Mouse (Mus musculus): ENCODE results near the gene Pex10. TPM values are rescaled to one million over a fixed set of nuclear protein-coding genes. Genes with fewer than 3 reads are reported as not detected.
"Not testable (repeated sequence)": the region's sequence is repeated elsewhere in the genome, so short reads cannot be mapped to it uniquely, and the experiment has no call there.

Pex10 gene
- polyA plus RNA-seq, 1 experiment from 2014 or later: 24.0 TPM

DNA sequence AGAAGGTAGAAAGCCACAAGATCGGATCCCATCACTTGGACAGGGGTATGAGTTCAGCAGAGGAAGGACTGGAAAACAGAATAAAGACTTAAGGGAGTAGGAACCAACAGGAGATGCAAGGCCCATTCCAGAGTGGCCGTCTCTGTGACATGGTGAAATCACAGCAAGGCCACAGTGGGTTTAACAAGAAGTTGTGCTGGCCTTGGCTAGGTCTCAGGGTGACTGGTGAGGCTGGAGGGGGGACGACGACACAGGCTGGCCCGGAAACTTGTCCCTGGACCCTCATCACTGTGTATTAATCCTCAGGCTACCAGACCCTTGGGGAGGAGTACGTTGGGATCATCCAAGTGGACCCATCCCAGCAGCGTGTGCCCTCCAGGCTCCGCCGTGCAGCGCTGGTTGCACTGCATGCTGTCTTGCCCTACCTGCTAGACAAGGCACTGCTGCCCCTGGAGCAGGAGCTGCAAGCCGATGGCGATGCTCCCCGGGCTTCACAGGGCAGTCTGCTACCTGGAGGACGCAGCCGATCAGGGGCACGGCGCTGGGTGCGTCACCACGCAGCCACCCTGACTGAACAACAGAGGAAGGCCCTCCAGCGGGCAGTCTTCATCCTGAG, 1.6 kb downstream of the Pex10 start:
- peak overlapping the region; percentile 74 for H3K4me2 ChIP-seq
- H3K9me3 ChIP-seq (replicated peaks): no peaks in the 10 kb centered on the region
- H3K27ac ChIP-seq: peak overlapping the region; percentile 75; the same call in 1 of the 2 replicates
- no peaks in the 10 kb centered on the region for H3K27me3 ChIP-seq
- WGBS: 93% methylated on average over 20 of the region's 20 CpGs
- H3K4me3 ChIP-seq (replicated peaks): peak overlapping the region; percentile 68; the same call in 1 of the 2 replicates
- H3K9ac ChIP-seq: peak overlapping the region; percentile 80; the same call in 1 of the 2 replicates
- ATAC-seq (replicated peaks; ENCODE audit: low FRiP score): no peak
- H3K4me1 ChIP-seq: peaks cover 33% of the 10 kb centered on the region
- H3K36me3 ChIP-seq: peaks cover 53% of the 10 kb centered on the region

- peaks cover 33% of the 10 kb centered on the region for H3K4me1 ChIP-seq
- H3K27ac ChIP-seq: no peak overlapping the region
- peaks cover 60% of the 10 kb centered on the region for H3K36me3 ChIP-seq
- 82% methylated on average over 6 of the region's 6 CpGs for WGBS
- no peak for ATAC-seq (replicated peaks; ENCODE audit: low FRiP score)
- no peak overlapping the region for H3K9ac ChIP-seq
- no peaks in the 10 kb centered on the region for H3K9me3 ChIP-seq (replicated peaks)
- H3K4me2 ChIP-seq: no peak overlapping the region
- no peak overlapping the region for H3K4me3 ChIP-seq (replicated peaks)
- H3K27me3 ChIP-seq: no peaks in the 10 kb centered on the region
Measured at GRCm38 (mm10) chr4:155069191-155069590, 2.4 kb downstream of the Pex10 start.

GRCm38 (mm10) chr4:155070199-155070598, 3.4 kb downstream of the Pex10 start:
- no peak overlapping the region for H3K4me3 ChIP-seq (replicated peaks)
- WGBS: 90% methylated on average over 13 of the region's 13 CpGs
- H3K36me3 ChIP-seq: peaks cover 70% of the 10 kb centered on the region
- ATAC-seq (replicated peaks; ENCODE audit: low FRiP score): no peak
- H3K9ac ChIP-seq: no peak overlapping the region
- H3K4me1 ChIP-seq: peaks cover 33% of the 10 kb centered on the region
- H3K27me3 ChIP-seq: no peaks in the 10 kb centered on the region
- no peaks in the 10 kb centered on the region for H3K9me3 ChIP-seq (replicated peaks)
- no peak overlapping the region for H3K27ac ChIP-seq
- no peak overlapping the region for H3K4me2 ChIP-seq

- H3K4me3 ChIP-seq (replicated peaks): no peak overlapping the region
- WGBS: 89% methylated on average over 5 of the region's 5 CpGs
- H3K9ac ChIP-seq: no peak overlapping the region
- ATAC-seq (replicated peaks; ENCODE audit: low FRiP score): no peak
- H3K36me3 ChIP-seq: peaks cover 77% of the 10 kb centered on the region
- H3K27me3 ChIP-seq: no peaks in the 10 kb centered on the region
- no peak overlapping the region for H3K27ac ChIP-seq
- H3K9me3 ChIP-seq (replicated peaks): no peaks in the 10 kb centered on the region
- no peak overlapping the region for H3K4me2 ChIP-seq
- peaks cover 30% of the 10 kb centered on the region for H3K4me1 ChIP-seq
Measured at GRCm38 (mm10) chr4:155070921-155071320, 4.1 kb downstream of the Pex10 start.

DNA sequence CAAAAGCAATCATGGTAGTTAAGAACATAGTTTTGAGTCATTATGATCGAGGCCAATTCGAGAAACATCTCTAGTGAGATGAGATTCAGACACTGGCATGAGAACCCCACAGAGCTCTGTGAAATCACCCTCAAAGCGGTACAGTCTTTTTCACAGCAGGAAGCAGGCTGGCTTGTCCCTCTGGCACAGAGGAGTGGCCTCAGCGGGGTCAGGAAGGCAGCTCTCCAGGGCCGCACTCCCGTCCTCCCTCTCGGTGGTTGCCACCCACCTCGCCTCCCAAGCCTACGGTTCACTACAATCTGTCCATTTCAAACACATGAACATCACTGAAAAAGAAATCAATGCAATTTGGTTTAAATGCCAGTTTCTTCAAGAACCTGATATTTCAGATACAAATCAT, 7.6 kb downstream of the Pex10 start:
- Histone ChIP-seq H3K36me3 (peaks cover 98% of the 10 kb centered on the region), H3K9ac (no peak overlapping the region), H3K27me3 (no peaks in the 10 kb centered on the region), H3K4me3 (replicated peaks) (no peak overlapping the region), H3K9me3 (replicated peaks) (no peaks in the 10 kb centered on the region), H3K4me2 (no peak overlapping the region), H3K4me1 (0 out of 2 replicates have a peak, but pooled peaks cover 3% of the 10 kb centered on the region), H3K27ac (no peak overlapping the region)
- WGBS: 71% methylated on average over 9 of the region's 9 CpGs
- ATAC-seq (replicated peaks; ENCODE audit: low FRiP score): no peak

DNA sequence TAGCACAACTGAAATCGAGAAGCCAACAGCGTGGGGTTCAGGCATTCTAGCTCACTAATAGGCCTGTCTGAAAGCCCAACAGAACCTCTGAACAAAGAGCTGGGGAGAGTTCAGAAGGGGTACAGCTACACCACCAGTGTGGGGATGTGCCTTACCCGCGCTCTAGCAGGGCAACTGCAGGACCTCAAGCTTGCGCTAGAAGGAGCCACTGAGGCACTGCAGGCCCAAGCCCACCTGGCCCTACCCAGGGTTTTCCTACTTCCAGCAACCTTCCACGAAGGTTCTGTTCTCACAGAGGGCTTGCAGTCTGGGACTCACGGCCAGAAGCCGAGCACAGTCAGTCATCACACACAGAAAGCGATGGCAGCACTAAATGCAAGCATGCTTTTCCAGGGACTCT, 8.3 kb downstream of the Pex10 start:
- Histone ChIP-seq H3K27ac (no peak overlapping the region), H3K27me3 (no peaks in the 10 kb centered on the region), H3K9ac (no peak overlapping the region), H3K36me3 (peaks cover 98% of the 10 kb centered on the region), H3K4me1 (peaks cover under 1% of the 10 kb centered on the region; the same call in 1 of the 2 replicates), H3K4me3 (replicated peaks) (no peak overlapping the region), H3K4me2 (no peak overlapping the region), H3K9me3 (replicated peaks) (no peaks in the 10 kb centered on the region)
- WGBS: 91% methylated on average over 9 of the region's 9 CpGs
- no peak for ATAC-seq (replicated peaks; ENCODE audit: low FRiP score)

DNA sequence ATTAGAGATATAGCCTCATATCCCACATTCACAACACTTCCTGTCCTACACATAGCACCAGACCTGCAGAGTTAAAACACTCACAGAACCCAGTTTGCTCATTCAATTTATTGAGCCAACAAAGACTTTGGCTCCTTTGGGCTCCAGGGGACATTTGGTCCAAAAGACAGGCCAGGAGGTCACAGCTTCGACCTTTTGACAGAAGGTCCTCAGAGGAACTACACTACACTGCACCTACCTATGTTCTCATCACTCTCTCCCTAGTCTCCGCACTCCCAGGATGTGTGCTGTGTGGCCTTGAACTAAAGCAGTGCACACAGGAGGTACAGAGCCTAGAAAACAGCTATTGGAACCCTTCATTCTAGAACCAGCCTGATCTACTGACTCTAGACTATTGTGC, 9.0 kb downstream of the Pex10 start:
- H3K36me3 ChIP-seq: peaks cover 98% of the 10 kb centered on the region
- 89% methylated on average over 2 of the region's 2 CpGs for WGBS
- no peak overlapping the region for H3K4me2 ChIP-seq
- no peak overlapping the region for H3K9ac ChIP-seq
- H3K9me3 ChIP-seq (replicated peaks): no peaks in the 10 kb centered on the region
- H3K4me3 ChIP-seq (replicated peaks): no peak overlapping the region
- H3K4me1 ChIP-seq: peaks cover 4% of the 10 kb centered on the region; the same call in 1 of the 2 replicates
- H3K27ac ChIP-seq: no peak overlapping the region
- no peak for ATAC-seq (replicated peaks; ENCODE audit: low FRiP score)
- H3K27me3 ChIP-seq: no peaks in the 10 kb centered on the region

DNA sequence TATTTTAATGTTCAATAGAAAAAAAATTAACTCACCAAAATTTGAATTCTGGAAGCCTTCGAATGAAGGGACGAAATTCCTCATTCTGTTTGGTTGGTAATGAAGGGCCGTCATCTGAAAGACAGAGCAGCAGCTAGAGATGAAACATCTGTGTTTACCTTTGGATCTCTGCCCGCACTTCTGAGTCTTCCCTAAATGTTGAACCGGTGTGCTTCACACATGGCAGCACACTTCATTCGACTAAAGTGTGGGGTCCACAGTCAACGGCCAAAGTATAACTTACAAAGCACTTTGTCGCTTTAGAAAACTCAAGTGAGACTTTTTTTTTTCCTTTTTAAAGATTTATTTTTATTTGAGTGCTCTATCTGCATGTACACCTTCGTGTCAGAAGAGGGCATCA, 9.9 kb downstream of the Pex10 start:
- Histone ChIP-seq H3K4me1 (peaks cover 4% of the 10 kb centered on the region; the same call in 1 of the 2 replicates), H3K36me3 (peaks cover 96% of the 10 kb centered on the region), H3K4me2 (no peak overlapping the region), H3K9me3 (replicated peaks) (no peaks in the 10 kb centered on the region), H3K27me3 (no peaks in the 10 kb centered on the region), H3K4me3 (replicated peaks) (no peak overlapping the region), H3K9ac (no peak overlapping the region), H3K27ac (no peak overlapping the region)
- WGBS: 70% methylated on average over 9 of the region's 9 CpGs
- ATAC-seq (replicated peaks; ENCODE audit: low FRiP score): no peak

DNA sequence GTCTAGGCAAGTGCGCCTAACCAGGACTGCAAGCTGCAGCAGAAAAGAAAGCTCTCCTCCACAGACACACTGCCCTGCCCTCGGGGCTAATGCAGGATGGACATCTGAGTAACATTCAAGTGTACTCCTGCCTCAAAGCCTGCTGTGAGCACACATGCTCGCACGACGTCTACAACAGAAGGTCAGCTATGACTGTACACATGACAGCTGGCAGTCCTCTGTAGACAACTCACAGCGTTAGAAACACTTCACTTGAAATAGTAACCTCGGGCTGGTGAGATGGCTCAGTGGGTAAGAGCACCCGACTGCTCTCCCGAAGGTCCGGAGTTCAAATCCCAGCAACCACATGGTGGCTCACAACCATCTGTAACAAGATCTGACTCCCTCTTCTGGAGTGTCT, 12.0 kb downstream of the Pex10 start:
- H3K36me3 ChIP-seq: peaks cover 93% of the 10 kb centered on the region
- H3K9ac ChIP-seq; H3K27me3 ChIP-seq; H3K4me3 ChIP-seq (replicated peaks); H3K4me2 ChIP-seq; H3K27ac ChIP-seq; ATAC-seq (replicated peaks; ENCODE audit: low FRiP score); H3K9me3 ChIP-seq (replicated peaks): not testable (repeated sequence)
- H3K4me1 ChIP-seq: peaks cover 15% of the 10 kb centered on the region
- 88% methylated on average over 10 of the region's 10 CpGs for WGBS

GRCm38 (mm10) chr4:155079666-155080065, 12.8 kb downstream of the Pex10 start:
- 85% methylated on average over 6 of the region's 6 CpGs for WGBS
- no peaks in the 10 kb centered on the region for H3K27me3 ChIP-seq
- peaks cover 85% of the 10 kb centered on the region for H3K36me3 ChIP-seq
- no peak for ATAC-seq (replicated peaks; ENCODE audit: low FRiP score)
- H3K9me3 ChIP-seq (replicated peaks): no peaks in the 10 kb centered on the region
- H3K4me1 ChIP-seq: peaks cover 23% of the 10 kb centered on the region
- no peak overlapping the region for H3K9ac ChIP-seq
- no peak overlapping the region for H3K4me2 ChIP-seq
- no peak overlapping the region for H3K4me3 ChIP-seq (replicated peaks)
- peak overlapping the region; percentile 48; the same call in 1 of the 2 replicates for H3K27ac ChIP-seq

- Histone ChIP-seq H3K4me3 (replicated peaks) (no peak overlapping the region), H3K36me3 (peaks cover 46% of the 10 kb centered on the region), H3K4me2 (no peak overlapping the region), H3K4me1 (peaks cover 43% of the 10 kb centered on the region), H3K9me3 (replicated peaks) (no peaks in the 10 kb centered on the region), H3K27me3 (no peaks in the 10 kb centered on the region), H3K27ac (no peak overlapping the region), H3K9ac (no peak overlapping the region)
- WGBS: 89% methylated on average over 4 of the region's 4 CpGs
- ATAC-seq (replicated peaks; ENCODE audit: low FRiP score): no peak
Measured at GRCm38 (mm10) chr4:155083553-155083952, 16.7 kb downstream of the Pex10 start.

DNA sequence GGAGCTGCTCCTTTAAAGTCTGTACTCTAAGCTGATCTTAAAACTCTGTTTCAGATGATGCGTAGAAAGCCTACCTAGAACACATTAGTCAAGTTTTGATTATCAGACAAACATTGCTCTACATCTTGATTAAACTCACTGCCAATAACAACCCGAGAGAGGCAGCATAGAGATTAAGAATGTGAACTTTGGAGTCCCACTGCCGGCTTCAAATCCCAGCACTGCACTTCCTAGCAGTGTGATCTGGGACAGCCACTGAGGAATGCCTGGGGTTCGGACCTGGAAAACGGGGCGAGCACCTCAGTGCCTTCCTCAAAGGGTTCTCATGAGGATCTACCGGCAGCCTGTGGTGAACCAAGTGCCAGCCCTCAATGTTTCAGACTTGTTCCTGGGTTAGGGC, 17.5 kb downstream of the Pex10 start:
- peak overlapping the region; percentile 80; the same call in 1 of the 2 replicates for H3K9ac ChIP-seq

More for the DNA sequence above, 17.5 kb downstream of the Pex10 start:
- H3K4me3 ChIP-seq (replicated peaks): peak overlapping the region; percentile 96
- peak overlapping the region; percentile 83; the same call in 1 of the 2 replicates for H3K4me2 ChIP-seq
- no peak for ATAC-seq (replicated peaks; ENCODE audit: low FRiP score)
- H3K4me1 ChIP-seq: peaks cover 43% of the 10 kb centered on the region
- 84% methylated on average over 7 of the region's 7 CpGs for WGBS
- H3K27ac ChIP-seq: no peak overlapping the region
- H3K27me3 ChIP-seq: no peaks in the 10 kb centered on the region
- peaks cover 46% of the 10 kb centered on the region for H3K36me3 ChIP-seq
- no peaks in the 10 kb centered on the region for H3K9me3 ChIP-seq (replicated peaks)

Measured in kidney, embryonic 15.5 days (tissue).